Mouse (Mus musculus): ENCODE measurements around the gene Slc25a18.

The Slc25a18 gene

DNA sequence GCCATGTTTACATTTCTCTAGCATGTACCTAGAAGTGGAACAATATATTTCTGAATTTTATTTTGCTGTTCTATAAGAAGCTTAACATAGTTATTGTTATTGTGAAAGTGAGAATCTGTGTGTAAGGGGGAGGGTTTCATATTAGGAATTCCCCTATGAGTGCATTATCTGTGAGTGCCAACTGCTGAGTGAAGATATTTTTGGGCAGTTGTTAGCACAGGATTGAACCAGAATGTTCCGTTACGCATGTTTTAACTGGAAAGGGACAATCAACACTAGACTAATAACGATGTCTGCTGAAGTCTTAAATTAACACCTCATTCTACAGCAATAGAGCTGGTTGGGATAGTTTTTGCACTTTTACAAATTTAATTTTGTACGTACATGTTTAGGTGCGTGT, 68.4 kb downstream of the Slc25a18 start:
- DNase-seq (ENCODE audit: low read depth) = no peak
